Mouse (Mus musculus) erythroblast, adult 5-6 weeks (primary cell): ENCODE results near the gene Hes1. TPM values are rescaled to one million over a fixed set of nuclear protein-coding genes. Genes with fewer than 3 reads are reported as not detected.

Experiments
- ATAC-seq: replicated peaks from 2 replicates; pipeline ENCODE4 v1.8.0; 2016; ENCODE audit warnings: moderate number of reproducible peaks, mild to moderate bottlenecking, moderate TSS enrichment, inconsistent platforms; ENCODE audit not compliant: poor library complexity, low FRiP score, severe bottlenecking
- total RNA-seq, 2 experiments: library from RNA; stranded (forward) in 1 of 2; stranded (reverse) in 1 of 2; fragments of 150-400 nt in 1 of 2; fragments of 200-764, 138-1000 nt in 1 of 2; gene quantifications; 2 replicates each; pipeline versions ENCODE4 v1.2.3 to v1.2.4; 2015 to 2017; ENCODE audit warnings: low replicate concordance in 2 of 2

Gene Hes1
- total RNA-seq, 2 experiments from 2014 or later = 0.26 TPM; not detected in 1

- ATAC-seq = no peak
Observed at GRCm38 (mm10) chr16:30068041-30069020, 4.1 kb downstream of the Hes1 start.

- no peak for ATAC-seq
Observed at GRCm38 (mm10) chr16:30069580-30069949, 5.4 kb downstream of the Hes1 start.

- no peak for ATAC-seq
Observed at GRCm38 (mm10) chr16:30069950-30070770, 6.0 kb downstream of the Hes1 start.

- ATAC-seq = no peak
Observed at GRCm38 (mm10) chr16:30070771-30071191, 6.6 kb downstream of the Hes1 start.

GRCm38 (mm10) chr16:30073317-30073716, 9.1 kb downstream of the Hes1 start:
- no peak for ATAC-seq

GRCm38 (mm10) chr16:30081498-30081897, 17.3 kb downstream of the Hes1 start:
- no peak for ATAC-seq

- no peak for ATAC-seq
Observed at GRCm38 (mm10) chr16:30081980-30082379, 17.8 kb downstream of the Hes1 start.

- ATAC-seq = no peak
Observed at GRCm38 (mm10) chr16:30082965-30083364, 18.8 kb downstream of the Hes1 start.

GRCm38 (mm10) chr16:30083536-30083935, 19.4 kb downstream of the Hes1 start:
- ATAC-seq = no peak

GRCm38 (mm10) chr16:30088646-30089045, 24.5 kb downstream of the Hes1 start:
- no peak for ATAC-seq

- no peak for ATAC-seq
Observed at GRCm38 (mm10) chr16:30090200-30090865, 26.1 kb downstream of the Hes1 start.

GRCm38 (mm10) chr16:30096050-30096449, 31.9 kb downstream of the Hes1 start:
- no peak for ATAC-seq

- ATAC-seq = no peak
Observed at GRCm38 (mm10) chr16:30096475-30096874, 32.3 kb downstream of the Hes1 start.

- no peak for ATAC-seq
Observed at GRCm38 (mm10) chr16:30099124-30099523, 34.9 kb downstream of the Hes1 start.

- ATAC-seq = no peak
Observed at GRCm38 (mm10) chr16:30102149-30102915, 38.1 kb downstream of the Hes1 start.

- no peak for ATAC-seq
Observed at GRCm38 (mm10) chr16:30102982-30103381, 38.8 kb downstream of the Hes1 start.

GRCm38 (mm10) chr16:30103495-30103894, 39.3 kb downstream of the Hes1 start:
- no peak for ATAC-seq

- ATAC-seq = no peak
Observed at GRCm38 (mm10) chr16:30104363-30104762, 40.2 kb downstream of the Hes1 start.

- no peak for ATAC-seq
Observed at GRCm38 (mm10) chr16:30105476-30105875, 41.3 kb downstream of the Hes1 start.
